Mouse (Mus musculus) lung, adult 2 months (tissue): ENCODE data around the gene Gm21981.

ENCODE experiments used
- CTCF ChIP-seq: fragments of 200-500 bp; IDR thresholded peaks from 2 replicates; pipeline ENCODE4 v1.5.1; 2011; ENCODE audit warnings: mild to moderate bottlenecking, low read length, control low read depth; ENCODE audit not compliant: insufficient read depth
- POLR2A ChIP-seq: fragments of 200-500 bp; IDR thresholded peaks from 2 replicates; pipeline ENCODE4 v1.6.1; 2011; ENCODE audit warnings: low read depth, mild to moderate bottlenecking, control low read depth, low read length, borderline replicate concordance; ENCODE audit errors: extremely low read depth

- TF ChIP-seq POLR2A = no peak
- TF ChIP-seq CTCF = no peak
Measured at GRCm38 (mm10) chr17:47715037-47715436, 20.8 kb upstream of the Gm21981 start.
